Mouse (Mus musculus) lung, adult 10 weeks (tissue): Measurements from ENCODE around the gene Dennd4b. TPM values are rescaled to one million over a fixed set of nuclear protein-coding genes. Genes with fewer than 3 reads are reported as not detected.

Source experiments
- polyA plus RNA-seq: library from polyadenylated mRNA; stranded (reverse); fragments of 350-450 nt; fragmentation: Illumina TruSeq; extraction: RNeasy Lipid Tissue Mini Kit (QIAGEN cat#74804); gene quantifications from one replicate; pipeline ENCODE4 v1.2.3, GENCODE M21; 2014; ENCODE audit warnings: low read depth, low replicate concordance; ENCODE audit not compliant: insufficient read depth

Dennd4b gene
- polyA plus RNA-seq: 5.8 TPM

GRCm38 (mm10) chr3:90265034-90265931 is at the start of gene Dennd4b:
Dennd4b (plus strand) TSS chr3:90265185.

GRCm38 (mm10) chr3:90231507-90232333 is 33.3 kb upstream of the Dennd4b start, which contains the start of gene Jtb:
Jtb (plus strand) TSS chr3:90231597.

GRCm38 (mm10) chr3:90242984-90243775 is 21.8 kb upstream of the Dennd4b start, which contains the start of gene Creb3l4:
Creb3l4 (minus strand) TSS chr3:90243512.

GRCm38 (mm10) chr3:90247960-90248745 is 16.8 kb upstream of the Dennd4b start, which contains the start of gene Slc39a1:
Slc39a1 (plus strand) TSS chr3:90248172.

GRCm38 (mm10) chr3:90253653-90254418 is 11.1 kb upstream of the Dennd4b start, which contains the start of gene Crtc2:
Crtc2 (plus strand) TSS chr3:90254163.

GRCm38 (mm10) chr3:90292345-90293275 is 27.6 kb downstream of the Dennd4b start, which contains the start of gene Gatad2b:
Gatad2b (plus strand) TSS chr3:90293178.

Other genes starting within 250 kb of the Dennd4b start
- gene 4933434E20Rik, start 213.5 kb upstream of the Dennd4b start, polyA plus RNA-seq: 91.0 TPM
- 27.3 TPM for gene Ubap2l, start 212.6 kb upstream of the Dennd4b start, polyA plus RNA-seq
- 250 TPM for gene Tpm3, start 192.5 kb upstream of the Dennd4b start, polyA plus RNA-seq
- 0.12 TPM for gene Nup210l, start 161.1 kb upstream of the Dennd4b start, polyA plus RNA-seq
- gene Rps27, start 51.5 kb upstream of the Dennd4b start, polyA plus RNA-seq: 6,956 TPM
- gene Rab13, start 51.5 kb upstream of the Dennd4b start, polyA plus RNA-seq: 19.0 TPM
- 75.8 TPM for gene Jtb, start 33.6 kb upstream of the Dennd4b start, polyA plus RNA-seq
- gene Creb3l4, start 21.7 kb upstream of the Dennd4b start, polyA plus RNA-seq: 1.8 TPM
- gene Slc39a1, start 17.0 kb upstream of the Dennd4b start, polyA plus RNA-seq: 61.5 TPM
- 24.8 TPM for gene Crtc2, start 11.0 kb upstream of the Dennd4b start, polyA plus RNA-seq
- gene Gatad2b, start 28.0 kb downstream of the Dennd4b start, polyA plus RNA-seq: 7.2 TPM
- 10.0 TPM for gene Slc27a3, start 124.8 kb downstream of the Dennd4b start, polyA plus RNA-seq
- gene Ints3, start 168.4 kb downstream of the Dennd4b start, polyA plus RNA-seq: 13.3 TPM
- gene Npr1, start 200.7 kb downstream of the Dennd4b start, polyA plus RNA-seq: 45.6 TPM
- gene Ilf2, start 210.9 kb downstream of the Dennd4b start, polyA plus RNA-seq: 48.9 TPM
- gene Snapin, start 225.8 kb downstream of the Dennd4b start, polyA plus RNA-seq: 47.6 TPM
- 88.2 TPM for gene Chtop, start 244.3 kb downstream of the Dennd4b start, polyA plus RNA-seq
- 381 TPM for gene S100a1, start 249.2 kb downstream of the Dennd4b start, polyA plus RNA-seq
- 199 TPM for gene S100a13, start 249.2 kb downstream of the Dennd4b start, polyA plus RNA-seq